Mouse (Mus musculus) liver, postnatal 0 days (tissue): Measurements from ENCODE around the gene Fes.

Experiments
- CTCF ChIP-seq: sonication (generic); IDR thresholded peaks from 2 replicates; pipeline ENCODE4 v1.5.1; 2016; ENCODE audit warnings: antibody characterized with exemption, low read depth
- EP300 ChIP-seq: IDR thresholded peaks from 2 replicates; pipeline ENCODE4 v1.6.1; 2016; ENCODE audit warnings: antibody characterized with exemption, low read depth, mild to moderate bottlenecking

GRCm38 (mm10) chr7:80373850-80374249 lies 13.9 kb downstream of the Fes start:
- TF ChIP-seq EP300 (no peak), CTCF (no peak)
